Mouse (Mus musculus): ENCODE data around the gene Stk16. TPM values are rescaled to one million over a fixed set of nuclear protein-coding genes. Genes with fewer than 3 reads are reported as not detected.

Stk16 gene
- polyA plus RNA-seq, 1 experiment: 205 TPM

GRCm38 (mm10) chr1:75262969-75263951, 52.6 kb downstream of the Stk16 start:
- peak in 1 of 2 experiments; percentile 72 for DNase-seq (ENCODE audit: extremely low spot score in 1 of 2, low spot score in 1 of 2)

GRCm38 (mm10) chr1:75264091-75264880, 53.6 kb downstream of the Stk16 start, which contains the start of gene Ptprn:
Ptprn (minus strand) TSS chr1:75264502.
- peak; percentile 76 to 88 for DNase-seq (ENCODE audit: extremely low spot score in 1 of 2, low spot score in 1 of 2)

Other genes starting within 250 kb of the Stk16 start
- 1.8 and 2.4 TPM in 2 replicates for gene Nhej1, start 85.6 kb upstream of the Stk16 start, polyA plus RNA-seq (2012; rRNA removed)
- gene Slc23a3, start 76.9 kb upstream of the Stk16 start, polyA plus RNA-seq (2012; rRNA removed): 0.12 and 0.23 TPM in 2 replicates
- gene Cnppd1, start 68.1 kb upstream of the Stk16 start, polyA plus RNA-seq (2012; rRNA removed): 31.9 and 35.3 TPM in 2 replicates
- 189 and 211 TPM in 2 replicates for gene Retreg2, start 68.1 kb upstream of the Stk16 start, polyA plus RNA-seq (2012; rRNA removed)
- gene Zfand2b, start 42.2 kb upstream of the Stk16 start, polyA plus RNA-seq (2012; rRNA removed): 55.1 and 56.5 TPM in 2 replicates
- 24.7 and 29.2 TPM in 2 replicates for gene Abcb6, start 30.4 kb upstream of the Stk16 start, polyA plus RNA-seq (2012; rRNA removed)
- gene Ankzf1, start 18.7 kb upstream of the Stk16 start, polyA plus RNA-seq (2012; rRNA removed): 41.4 and 49.9 TPM in 2 replicates
- 101 and 107 TPM in 2 replicates for gene Atg9a, start 18.6 kb upstream of the Stk16 start, polyA plus RNA-seq (2012; rRNA removed)
- 20.1 and 25.5 TPM in 2 replicates for gene Glb1l, start within 50 bp of the Stk16 start, polyA plus RNA-seq (2012; rRNA removed)
- 358 and 465 TPM in 2 replicates for gene Tuba4a, start 9.0 kb downstream of the Stk16 start, polyA plus RNA-seq (2012; rRNA removed)
- not detected in 2 replicates for gene A630095N17Rik, start 21.3 kb downstream of the Stk16 start, polyA plus RNA-seq (2012; rRNA removed)
- 78.7 and 90.5 TPM in 2 replicates for gene Dnajb2, start 25.6 kb downstream of the Stk16 start, polyA plus RNA-seq (2012; rRNA removed)
- 384 and 412 TPM in 2 replicates for gene Ptprn, start 53.7 kb downstream of the Stk16 start, polyA plus RNA-seq (2012; rRNA removed)
- 118 and 120 TPM in 2 replicates for gene Resp18, start 67.6 kb downstream of the Stk16 start, polyA plus RNA-seq (2012; rRNA removed)
- gene Dnpep, start 107.2 kb downstream of the Stk16 start, polyA plus RNA-seq (2012; rRNA removed): 81.1 and 81.9 TPM in 2 replicates
- gene Des, start 149.5 kb downstream of the Stk16 start, polyA plus RNA-seq (2012; rRNA removed): 2.5 and 3.5 TPM in 2 replicates
- 134 and 135 TPM in 2 replicates for gene Speg, start 164.5 kb downstream of the Stk16 start, polyA plus RNA-seq (2012; rRNA removed)
- 101 and 111 TPM in 2 replicates for gene Gmppa, start 225.1 kb downstream of the Stk16 start, polyA plus RNA-seq (2012; rRNA removed)
- 11.9 and 13.5 TPM in 2 replicates for gene Asic4, start 239.6 kb downstream of the Stk16 start, polyA plus RNA-seq (2012; rRNA removed)

Measured in frontal cortex, adult 2 months (tissue).